Mouse (Mus musculus): ENCODE data around the gene Serpinb8.

The Serpinb8 gene

GRCm38 (mm10) chr1:107608942-107609341 lies 19.1 kb downstream of the Serpinb8 start:
- no peak for TF ChIP-seq GATA4 (IDR thresholded peaks at IDR 0.05; ENCODE audit: insufficient replicate concordance, low read length)

- no peak for TF ChIP-seq GATA4 (IDR thresholded peaks at IDR 0.05; ENCODE audit: insufficient replicate concordance, low read length)
Measured at GRCm38 (mm10) chr1:107614087-107614486, 24.3 kb downstream of the Serpinb8 start.

DNA sequence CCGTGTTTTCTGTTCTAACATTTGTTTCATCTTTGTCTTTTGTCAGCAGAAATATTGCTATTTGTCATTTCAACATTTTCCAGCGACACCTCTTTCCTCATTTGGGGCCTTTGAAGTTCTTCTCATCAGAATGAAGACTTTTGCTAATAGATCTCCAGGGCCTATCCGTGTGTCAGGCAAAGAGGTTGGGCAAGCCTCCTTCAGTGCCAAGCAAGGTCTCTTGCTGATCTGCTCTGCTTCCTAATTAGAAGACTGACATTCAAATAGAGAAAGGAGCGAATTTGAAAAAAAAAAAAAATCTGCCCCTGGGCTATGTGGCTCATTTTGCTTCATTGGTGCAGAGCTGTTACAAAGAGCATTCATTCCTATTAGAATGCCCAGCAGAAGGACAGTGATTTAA lies 32.2 kb downstream of the Serpinb8 start:
- no peak for TF ChIP-seq GATA4 (IDR thresholded peaks at IDR 0.05; ENCODE audit: insufficient replicate concordance, low read length)

GRCm38 (mm10) chr1:107635936-107636335 lies 46.1 kb downstream of the Serpinb8 start:
- no peak for TF ChIP-seq GATA4 (IDR thresholded peaks at IDR 0.05; ENCODE audit: insufficient replicate concordance, low read length)

DNA sequence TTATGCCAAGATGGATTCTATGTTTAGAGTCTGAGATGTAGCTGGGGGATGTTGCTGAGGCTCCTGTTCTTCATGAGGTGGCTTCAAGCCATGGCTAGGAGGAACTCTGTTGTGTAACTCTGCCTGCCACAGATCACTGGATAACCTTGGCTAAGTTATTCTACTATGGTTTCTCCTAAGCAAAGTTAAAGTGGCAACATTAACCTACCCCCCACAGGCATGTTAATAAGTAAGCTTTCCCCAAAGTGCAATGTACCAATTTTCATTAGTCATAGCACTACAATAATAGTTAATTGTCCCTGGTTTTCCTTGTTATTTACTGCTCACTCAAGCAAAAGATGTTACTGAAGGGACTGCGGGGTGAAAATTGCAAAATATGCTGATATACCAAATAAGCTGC lies 48.2 kb downstream of the Serpinb8 start:
- TF ChIP-seq GATA4 (IDR thresholded peaks at IDR 0.05; ENCODE audit: insufficient replicate concordance, low read length), result no peak

DNA sequence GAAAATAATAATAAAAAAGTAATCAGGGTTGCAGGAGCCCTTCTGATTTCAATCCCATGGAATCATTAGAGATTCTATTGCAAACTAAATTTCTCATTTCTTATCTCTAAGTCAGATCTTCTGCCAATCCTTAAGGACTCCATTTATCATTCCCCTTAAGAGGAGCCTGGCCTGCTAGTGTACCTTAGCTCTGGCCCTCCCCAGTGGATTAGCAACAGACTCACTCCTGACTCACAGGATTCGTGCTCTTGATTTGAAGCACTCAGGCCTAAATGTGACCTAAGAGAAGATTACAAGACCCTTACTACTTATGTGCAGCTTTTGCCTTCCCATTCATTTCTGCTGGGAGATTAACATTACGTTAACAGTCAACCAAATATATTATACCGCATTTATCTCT lies 48.7 kb downstream of the Serpinb8 start:
- TF ChIP-seq GATA4 (IDR thresholded peaks at IDR 0.05; ENCODE audit: insufficient replicate concordance, low read length), result no peak

GRCm38 (mm10) chr1:107642457-107643118 lies 52.8 kb downstream of the Serpinb8 start:
- no peak for TF ChIP-seq GATA4 (IDR thresholded peaks at IDR 0.05; ENCODE audit: insufficient replicate concordance, low read length)

GRCm38 (mm10) chr1:107645086-107645485 lies 55.3 kb downstream of the Serpinb8 start:
- no peak for TF ChIP-seq GATA4 (IDR thresholded peaks at IDR 0.05; ENCODE audit: insufficient replicate concordance, low read length)

DNA sequence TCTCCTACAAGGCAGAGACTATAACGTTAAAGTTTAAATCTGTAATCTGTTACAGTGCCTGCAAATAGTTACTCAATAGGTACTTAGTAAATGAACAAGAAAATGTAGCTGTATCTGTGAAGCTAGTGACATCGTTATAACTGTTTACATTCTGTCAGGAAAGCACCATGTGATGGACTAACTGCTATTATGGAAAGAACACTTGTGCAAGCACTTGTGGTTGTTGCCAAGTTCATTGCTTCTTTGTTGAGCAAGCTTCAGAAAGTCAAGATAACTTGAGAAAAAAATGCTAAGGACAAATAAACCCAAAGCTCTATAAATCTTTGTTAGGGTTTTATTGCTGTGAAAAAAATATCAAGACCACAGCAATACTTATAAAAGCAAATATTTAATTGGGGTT lies 67.9 kb downstream of the Serpinb8 start:
- no peak for TF ChIP-seq GATA4 (IDR thresholded peaks at IDR 0.05; ENCODE audit: insufficient replicate concordance, low read length)
